Mouse (Mus musculus) neural tube, embryonic 14.5 days (tissue): ENCODE data around the gene Ralgapa2. TPM values are rescaled to one million over a fixed set of nuclear protein-coding genes. Genes with fewer than 3 reads are reported as not detected.

Source experiments
- ATAC-seq: fragments of 200-750 bp; cut with Nextera tagmentation; 2 replicates; pipeline ENCODE4 v1.8.0; 2017; ENCODE audit warnings: low read depth, mild to moderate bottlenecking, moderate TSS enrichment, moderate library complexity
- H3K27ac ChIP-seq: fragments of 300-500 bp; sonication (generic); 2 replicates; pipeline ENCODE4 v1.5.1; 2014; ENCODE audit warnings: low read depth, mild to moderate bottlenecking, control low read depth, low read length, moderate library complexity, mixed read lengths
- H3K27me3 ChIP-seq: fragments of 300-500 bp; sonication (generic); 2 replicates; pipeline ENCODE4 v1.6.1; 2014; ENCODE audit warnings: low read length; ENCODE audit not compliant: control insufficient read depth, insufficient read depth
- H3K36me3 ChIP-seq: fragments of 300-500 bp; sonication (generic); 2 replicates; pipeline ENCODE4 v1.6.1; 2014; ENCODE audit warnings: low read length, mixed read lengths; ENCODE audit not compliant: control insufficient read depth, insufficient read depth
- H3K4me1 ChIP-seq: fragments of 300-500 bp; sonication (generic); 2 replicates; pipeline ENCODE4 v1.6.1; 2014; ENCODE audit warnings: low read length; ENCODE audit not compliant: control insufficient read depth, insufficient read depth
- H3K4me2 ChIP-seq: fragments of 300-500 bp; sonication (generic); 2 replicates; pipeline ENCODE4 v1.6.1; 2014; ENCODE audit warnings: mild to moderate bottlenecking, low read depth, low read length, control low read depth
- H3K4me3 ChIP-seq: fragments of 300-500 bp; sonication (generic); 2 replicates; pipeline ENCODE4 v1.5.1; 2014; ENCODE audit warnings: low read depth, low read length, control low read depth, mixed read lengths
- H3K9ac ChIP-seq: fragments of 300-500 bp; sonication (generic); replicated peaks from 2 replicates; pipeline ENCODE4 v1.6.1; 2014; ENCODE audit warnings: low read depth, mild to moderate bottlenecking, control low read depth, low read length, mixed read lengths
- H3K9me3 ChIP-seq: fragments of 300-500 bp; sonication (generic); 2 replicates; pipeline ENCODE4 v1.6.1; 2016; ENCODE audit warnings: low read length; ENCODE audit not compliant: control insufficient read depth
- WGBS: fragments of 180-500 bp; shearing (Covaris S2); extraction: QIAGEN DNeasy Blood & Tissue Kit; methylation state at CpG from one replicate; pipeline ENCODE4 v1.1.7; 2014; 5-methylcytosine and 5-hydroxymethylcytosine counted together
- polyA plus RNA-seq: library from polyadenylated mRNA; unstranded; fragments of >200 nt; fragmentation: Nextera tagmentation; extraction: Ambion mirVana; gene quantifications from 2 replicates; pipeline ENCODE4 v1.2.1, GENCODE M21; 2014

The Ralgapa2 gene
- polyA plus RNA-seq, 1 experiment from 2014 or later = 16.1 TPM

DNA sequence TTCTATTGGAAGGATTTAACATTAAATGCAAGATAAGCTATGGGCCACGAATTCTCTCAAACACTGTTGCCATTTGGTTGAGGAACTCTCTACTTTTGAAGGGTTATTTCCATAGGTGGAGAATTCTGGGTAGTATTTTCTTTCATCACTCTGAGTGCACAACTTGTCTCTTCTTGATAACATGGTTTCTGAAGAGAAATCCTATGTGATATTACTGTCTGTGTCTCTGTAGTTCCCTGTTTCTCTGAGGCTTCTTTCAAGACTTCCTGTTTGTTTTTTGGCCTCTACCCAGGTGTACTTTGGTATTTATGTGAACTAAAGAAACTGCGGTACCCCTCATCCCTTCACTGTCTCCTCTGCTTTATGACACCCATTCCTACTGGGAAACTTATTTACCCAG lies 190.1 kb downstream of the Ralgapa2 start:
- no peaks in the 10 kb centered on the region for H3K9me3 ChIP-seq
- H3K27me3 ChIP-seq = no peaks in the 10 kb centered on the region
- H3K27ac ChIP-seq = no peak overlapping the region
- no peak overlapping the region for H3K4me3 ChIP-seq
- H3K4me2 ChIP-seq = no peak overlapping the region
- 89% methylated on average over 2 of the region's 2 CpGs for WGBS
- H3K4me1 ChIP-seq = peaks cover 13% of the 10 kb centered on the region
- H3K36me3 ChIP-seq = no peaks in the 10 kb centered on the region
- no peak overlapping the region for H3K9ac ChIP-seq
- ATAC-seq = no peak

DNA sequence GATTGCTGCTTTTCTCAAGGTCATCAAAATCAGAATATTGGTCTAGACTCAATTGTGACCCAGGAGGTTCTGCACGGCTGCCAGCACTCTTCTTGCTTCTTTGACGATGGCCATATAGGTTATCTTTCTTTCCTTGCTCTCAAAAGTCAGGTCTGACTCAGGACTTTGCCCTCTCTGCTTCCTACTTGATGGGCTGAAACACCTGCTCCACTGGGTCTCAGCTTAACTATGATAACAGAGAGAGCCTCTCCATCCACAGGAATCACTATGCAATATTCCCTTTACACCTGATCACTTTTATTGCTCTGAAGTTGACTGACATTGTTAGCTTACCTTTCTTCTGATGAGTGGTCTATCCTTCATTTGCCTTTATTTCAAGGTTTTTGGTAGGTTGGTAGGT lies 191.5 kb downstream of the Ralgapa2 start:
- Histone ChIP-seq H3K4me1 (peaks cover 13% of the 10 kb centered on the region), H3K36me3 (no peaks in the 10 kb centered on the region), H3K9ac (no peak overlapping the region), H3K4me2 (no peak overlapping the region), H3K27me3 (no peaks in the 10 kb centered on the region), H3K27ac (no peak overlapping the region), H3K9me3 (no peaks in the 10 kb centered on the region), H3K4me3 (no peak overlapping the region)
- 94% methylated on average over 2 of the region's 2 CpGs for WGBS
- ATAC-seq = no peak

DNA sequence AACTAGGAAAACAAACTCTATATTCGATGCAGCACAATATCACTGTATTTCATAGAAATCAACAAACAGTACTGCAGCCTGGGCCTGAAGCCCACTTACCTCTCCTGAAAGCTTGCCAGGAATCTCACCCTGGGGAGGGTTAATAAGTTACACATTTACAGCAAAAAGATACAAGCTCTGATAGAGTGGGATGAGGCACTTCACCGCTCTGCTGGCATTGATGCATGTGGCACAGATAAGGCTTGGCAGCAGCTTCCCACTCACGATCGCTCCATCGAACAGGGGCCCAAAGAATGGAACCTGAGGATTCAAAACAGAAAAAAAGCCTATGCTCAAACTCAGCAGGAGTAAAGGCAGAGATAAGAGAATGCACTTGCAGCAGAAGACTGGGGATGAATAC lies 197.4 kb downstream of the Ralgapa2 start:
- Histone ChIP-seq H3K4me1 (no peaks in the 10 kb centered on the region), H3K27me3 (no peaks in the 10 kb centered on the region), H3K9ac (no peak overlapping the region), H3K36me3 (no peaks in the 10 kb centered on the region), H3K4me3 (no peak overlapping the region), H3K27ac (no peak overlapping the region), H3K4me2 (no peak overlapping the region), H3K9me3 (no peaks in the 10 kb centered on the region)
- ATAC-seq = no peak
- WGBS = 67% methylated on average over 5 of the region's 5 CpGs

GRCm38 (mm10) chr2:146313811-146314210 lies 198.3 kb downstream of the Ralgapa2 start:
- no peaks in the 10 kb centered on the region for H3K36me3 ChIP-seq
- no peak overlapping the region for H3K4me3 ChIP-seq
- no peaks in the 10 kb centered on the region for H3K27me3 ChIP-seq
- 43% methylated on average over 4 of the region's 4 CpGs for WGBS
- no peaks in the 10 kb centered on the region for H3K4me1 ChIP-seq
- no peak overlapping the region for H3K27ac ChIP-seq
- H3K4me2 ChIP-seq = no peak overlapping the region
- ATAC-seq = no peak
- no peaks in the 10 kb centered on the region for H3K9me3 ChIP-seq
- H3K9ac ChIP-seq = no peak overlapping the region

DNA sequence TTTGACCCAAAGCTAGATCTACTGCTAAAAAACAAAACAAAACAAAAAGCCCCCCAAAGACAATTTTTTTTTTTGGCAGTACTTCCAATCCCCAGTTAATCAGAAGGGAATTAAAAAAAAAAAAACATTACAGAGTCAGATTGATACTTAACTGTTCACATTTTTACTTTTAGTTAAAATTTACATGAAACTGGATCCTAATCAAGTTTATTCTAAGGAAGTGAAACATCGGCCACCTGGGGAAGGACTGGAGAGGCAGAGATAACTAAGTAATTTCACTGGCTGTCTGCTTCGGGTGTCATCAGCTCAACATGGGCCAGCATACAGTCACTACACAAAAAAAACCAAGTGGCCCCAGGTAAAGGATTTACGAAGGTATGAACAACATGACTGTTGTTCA lies 201.4 kb downstream of the Ralgapa2 start:
- WGBS = 92% methylated on average over 3 of the region's 3 CpGs
- H3K27me3 ChIP-seq = no peaks in the 10 kb centered on the region

GRCm38 (mm10) chr2:146310291-146310690 lies 201.9 kb downstream of the Ralgapa2 start:
- no peak for ATAC-seq
- H3K36me3 ChIP-seq = no peaks in the 10 kb centered on the region
- H3K27me3 ChIP-seq = no peaks in the 10 kb centered on the region
- no peak overlapping the region for H3K4me2 ChIP-seq
- no peak overlapping the region for H3K4me3 ChIP-seq
- H3K9me3 ChIP-seq = no peaks in the 10 kb centered on the region
- WGBS = 42% methylated on average over 6 of the region's 6 CpGs
- H3K27ac ChIP-seq = no peak overlapping the region
- H3K4me1 ChIP-seq = no peaks in the 10 kb centered on the region
- no peak overlapping the region for H3K9ac ChIP-seq

More for the DNA sequence above, 201.4 kb downstream of the Ralgapa2 start:
- Histone ChIP-seq H3K4me2 (no peak overlapping the region), H3K4me1 (no peaks in the 10 kb centered on the region), H3K27ac (no peak overlapping the region), H3K9ac (no peak overlapping the region), H3K4me3 (no peak overlapping the region), H3K36me3 (no peaks in the 10 kb centered on the region), H3K9me3 (no peaks in the 10 kb centered on the region)
- no peak for ATAC-seq

GRCm38 (mm10) chr2:146309413-146309812 lies 202.7 kb downstream of the Ralgapa2 start:
- Histone ChIP-seq H3K36me3 (no peaks in the 10 kb centered on the region), H3K4me2 (no peak overlapping the region), H3K4me3 (no peak overlapping the region), H3K9me3 (no peaks in the 10 kb centered on the region), H3K27me3 (no peaks in the 10 kb centered on the region), H3K9ac (no peak overlapping the region), H3K4me1 (no peaks in the 10 kb centered on the region), H3K27ac (no peak overlapping the region)
- 66% methylated on average over 2 of the region's 2 CpGs for WGBS
- peak; percentile 28; the same call in 1 of the 2 replicates for ATAC-seq

GRCm38 (mm10) chr2:146307060-146307459 lies 205.1 kb downstream of the Ralgapa2 start:
- Histone ChIP-seq H3K9ac (no peak overlapping the region), H3K36me3 (no peaks in the 10 kb centered on the region), H3K27me3 (no peaks in the 10 kb centered on the region), H3K9me3 (no peaks in the 10 kb centered on the region), H3K27ac (no peak overlapping the region), H3K4me3 (no peak overlapping the region), H3K4me1 (peaks cover 1% of the 10 kb centered on the region; the same call in 1 of the 2 replicates), H3K4me2 (no peak overlapping the region)
- WGBS = 75% methylated on average over 3 of the region's 3 CpGs
- ATAC-seq = no peak

DNA sequence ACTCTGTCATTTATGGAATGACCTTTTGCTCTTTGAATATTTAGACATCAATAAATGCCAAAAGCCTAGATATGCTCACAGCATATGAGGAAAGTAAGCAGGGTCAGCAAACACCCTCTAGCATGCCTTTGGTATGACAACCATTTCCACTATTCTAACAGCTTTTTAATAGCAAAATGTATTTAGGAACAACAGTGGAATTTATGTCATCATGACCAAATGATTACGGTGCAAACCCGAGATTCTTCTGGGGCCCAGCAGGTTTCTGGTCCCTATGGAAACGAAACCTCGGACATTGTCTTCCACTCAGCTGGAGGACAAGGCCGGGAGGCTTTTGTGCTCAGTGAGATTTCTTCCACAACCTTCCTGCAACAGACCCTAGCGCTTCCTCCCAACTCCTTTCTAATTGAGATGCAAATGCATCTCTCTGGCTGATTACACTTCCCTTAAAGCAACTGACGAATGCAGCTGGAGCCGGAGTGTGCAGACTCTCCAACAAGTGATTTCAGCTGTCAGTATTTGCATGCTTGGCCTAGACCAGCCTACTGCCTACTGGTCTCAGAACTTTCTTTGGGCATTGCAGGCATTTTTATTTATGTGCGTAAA lies 209.9 kb downstream of the Ralgapa2 start:
- no peak overlapping the region for H3K4me2 ChIP-seq
- peaks cover 3% of the 10 kb centered on the region; the same call in 1 of the 2 replicates for H3K4me1 ChIP-seq
- WGBS = 9% methylated on average over 9 of the region's 9 CpGs
- H3K9me3 ChIP-seq = no peaks in the 10 kb centered on the region
- H3K36me3 ChIP-seq = no peaks in the 10 kb centered on the region
- no peak overlapping the region for H3K9ac ChIP-seq
- H3K27ac ChIP-seq = no peak overlapping the region
- peak; percentile 70 for ATAC-seq
- H3K27me3 ChIP-seq = no peaks in the 10 kb centered on the region
- H3K4me3 ChIP-seq = no peak overlapping the region
